Mouse (Mus musculus) cerebellum, postnatal 25 days (tissue): ENCODE measurements around the gene Agbl2.

Experiments used
- DNase-seq, 2 experiments: peaks; one replicate each; pipeline ENCODE4 v3.0.0; 2021; ENCODE audit warnings: mixed read lengths in 2 of 2

Gene Agbl2

DNA sequence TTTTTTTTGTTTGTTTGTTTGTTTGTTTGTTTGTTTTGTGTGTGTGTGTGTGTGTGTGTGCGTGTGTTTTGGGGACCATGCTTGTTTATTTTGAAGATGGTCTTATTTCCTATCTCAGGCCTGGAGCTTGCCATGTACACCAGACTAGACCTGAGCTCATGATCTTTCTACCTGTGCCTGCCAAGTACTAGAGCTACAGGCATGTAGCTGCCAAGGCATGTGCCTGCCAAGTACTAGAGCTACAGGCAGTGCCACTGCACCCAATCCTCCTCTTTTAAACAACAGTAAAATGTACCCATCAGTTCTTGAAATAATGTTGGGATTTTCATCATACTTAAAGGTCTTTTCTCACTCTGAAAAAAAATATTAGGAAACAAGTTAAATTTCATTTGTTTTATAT lies 91.5 kb downstream of the Agbl2 start:
- peak; percentile 49 to 66 for DNase-seq

DNA sequence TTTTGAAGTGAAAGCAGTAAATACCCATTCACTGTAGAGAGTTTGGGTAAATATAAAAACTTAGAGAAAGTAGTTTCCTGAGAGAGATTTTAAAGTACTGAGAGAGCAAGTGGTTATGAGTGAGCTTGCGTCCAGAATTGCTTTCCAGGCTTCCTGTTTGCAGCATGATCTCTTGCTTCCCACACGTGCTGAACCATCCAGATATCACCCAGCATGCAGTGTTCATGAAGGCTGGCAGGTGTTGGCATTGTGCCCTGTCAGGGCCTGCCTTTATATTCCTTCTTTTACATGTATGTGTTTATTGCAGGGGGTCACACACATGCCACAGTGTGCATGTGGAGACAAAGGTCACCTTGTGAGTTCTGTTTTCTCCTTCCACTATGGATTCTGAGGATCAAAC lies 92.7 kb downstream of the Agbl2 start:
- no peak for DNase-seq

DNA sequence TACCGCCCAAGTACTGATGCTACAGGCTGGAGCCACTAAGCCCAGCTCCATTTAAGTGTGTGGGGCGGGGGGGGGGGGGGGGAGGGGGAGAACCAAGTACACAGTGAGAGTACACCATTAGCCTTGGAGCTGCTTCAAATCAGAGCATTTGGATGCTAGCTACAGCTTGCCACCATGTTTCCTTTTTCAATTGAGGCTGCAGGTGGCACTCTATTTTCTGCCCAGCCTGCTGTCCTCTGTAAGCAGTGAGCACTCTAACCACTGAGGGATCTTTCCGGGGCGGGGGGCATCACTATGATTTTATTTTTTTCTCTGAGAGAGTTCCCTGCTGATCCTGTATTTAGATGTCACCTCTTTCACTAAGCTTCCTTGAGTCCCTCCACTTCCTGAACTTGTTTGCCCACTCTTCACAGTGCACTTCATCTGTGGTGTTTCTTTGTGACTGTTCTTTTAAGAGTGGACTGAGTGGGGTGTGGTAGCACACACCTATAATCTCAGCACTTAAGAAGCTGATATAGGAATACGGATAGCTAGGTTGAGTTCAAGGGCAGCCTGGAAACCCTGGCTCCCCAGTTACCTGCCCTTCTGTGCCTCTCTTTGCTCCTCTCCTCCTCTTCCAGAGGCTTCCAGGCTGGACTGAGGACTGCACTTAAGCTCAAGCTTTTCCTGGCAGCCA lies 95.2 kb downstream of the Agbl2 start:
- no peak for DNase-seq

DNA sequence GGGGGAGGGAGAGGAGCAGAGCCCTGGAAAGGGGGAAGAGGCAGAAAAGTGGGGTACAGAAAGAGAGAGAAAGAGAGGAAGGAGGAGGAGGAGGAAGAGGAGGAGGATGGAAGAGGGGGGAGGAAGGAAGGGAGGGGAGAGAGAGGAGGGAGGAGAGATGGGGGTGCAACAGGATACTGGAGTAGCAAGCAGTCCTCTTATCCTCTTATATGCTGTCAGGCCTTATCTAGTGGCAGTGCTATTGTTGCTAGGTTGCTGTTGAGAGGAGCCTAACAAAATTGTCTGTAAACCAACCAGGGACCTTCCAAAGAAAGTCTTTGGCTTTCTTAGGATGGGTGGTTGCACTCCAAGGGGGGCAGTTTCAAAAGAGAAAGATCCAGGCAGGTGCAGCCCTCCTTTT lies 96.9 kb downstream of the Agbl2 start:
- DNase-seq, result no peak

DNA sequence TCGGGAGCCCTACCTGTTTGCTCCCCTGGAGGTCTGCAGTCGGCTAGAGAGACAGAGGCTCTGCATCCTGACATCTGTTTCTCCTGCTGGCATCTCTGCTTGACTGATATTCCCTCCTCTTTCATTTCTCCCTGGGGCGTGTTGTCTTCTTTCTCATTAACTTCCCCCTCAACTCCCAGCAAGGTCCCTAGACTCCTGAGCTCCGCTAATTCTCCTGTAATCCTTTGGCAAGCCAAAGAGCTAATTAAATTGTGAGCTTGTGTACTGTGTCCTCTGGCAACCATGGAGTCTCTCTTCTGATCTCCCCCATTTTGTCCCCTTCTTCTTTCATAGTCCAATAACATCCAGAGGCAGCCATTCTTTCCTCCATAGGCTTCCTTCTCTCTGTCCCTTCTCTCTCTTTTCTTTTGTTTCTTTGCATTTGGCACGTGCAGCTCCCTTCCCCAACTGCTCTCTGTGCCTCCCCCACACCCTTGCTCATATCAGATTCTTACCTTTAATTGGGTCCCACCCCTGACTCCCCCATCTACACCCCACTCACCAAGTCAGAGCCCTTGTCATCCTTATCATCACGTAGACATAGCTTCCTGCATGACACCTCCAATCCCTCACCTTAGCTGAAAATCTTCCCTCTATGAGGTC lies 97.7 kb downstream of the Agbl2 start:
- no peak for DNase-seq

DNA sequence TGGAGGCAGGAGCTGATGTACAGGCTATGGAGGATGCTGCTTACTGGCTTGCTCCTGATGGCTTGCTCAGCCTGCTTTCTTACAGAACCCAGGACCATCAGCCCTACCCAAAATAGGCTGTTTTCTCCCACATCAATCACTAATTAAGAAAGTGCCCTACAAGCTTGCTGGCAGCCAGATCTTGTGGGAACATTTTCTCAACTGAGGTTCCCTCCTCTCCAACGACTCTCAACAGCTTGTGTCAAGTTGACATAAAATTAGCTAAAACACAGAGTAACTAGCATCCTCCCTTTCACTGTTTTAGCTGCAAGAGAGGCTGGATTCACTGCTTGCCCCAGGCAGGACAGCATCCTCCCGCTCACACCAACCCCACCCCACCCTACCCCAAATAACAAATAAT lies 99.3 kb downstream of the Agbl2 start:
- DNase-seq, result no peak
